Mouse (Mus musculus): ENCODE results near the gene Sigirr.

The Sigirr gene

GRCm38 (mm10) chr7:141048226-141049218 lies 51.9 kb downstream of the Sigirr start:
- in situ Hi-C loops (cut with MboI; ENCODE audit: low pct_unique_long_range_greater_than_20kb in 1 of 2, low sequenced_read_pairs in 2 of 2, unreplicated experiment in 1 of 2), result loop anchor here (5.0 kb wide), 1 partner anchor 36 kb away; the partner anchor contains the start of gene Ifitm3 (in 2 of the 2)

DNA sequence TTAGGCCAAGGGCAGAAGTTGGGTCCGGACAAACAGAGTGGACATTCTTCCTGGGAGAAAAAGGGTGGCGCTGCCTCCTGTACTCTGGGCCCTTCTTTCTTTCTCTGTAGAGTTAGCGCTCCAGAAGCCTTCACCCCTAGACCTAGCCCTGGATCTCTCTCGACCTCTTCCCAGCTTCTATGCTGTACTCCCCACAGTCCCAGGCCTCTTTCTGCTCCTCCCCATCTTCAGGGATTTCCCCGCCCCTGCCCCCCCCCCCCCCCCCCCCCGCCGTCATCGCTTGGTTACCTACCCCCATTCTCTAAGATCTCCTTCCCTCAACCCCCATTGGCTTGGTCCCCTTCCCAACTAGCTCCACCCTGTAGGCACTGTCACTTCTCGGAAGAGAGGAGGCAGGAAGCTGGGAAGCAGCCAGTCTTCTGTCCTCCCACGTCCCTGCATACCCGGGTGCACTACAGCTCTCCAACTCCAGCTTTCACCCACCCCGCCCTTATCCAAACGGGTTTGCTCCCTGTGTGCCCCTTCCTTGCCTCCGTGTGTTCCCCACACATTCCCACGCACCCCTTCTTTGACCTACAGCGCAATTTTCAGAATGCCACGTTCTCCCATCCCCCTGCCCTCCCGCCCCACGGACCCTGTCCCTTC lies 52.7 kb downstream of the Sigirr start:
- in situ Hi-C loops (cut with MboI; ENCODE audit: low pct_unique_long_range_greater_than_20kb in 1 of 2, low sequenced_read_pairs in 2 of 2, unreplicated experiment in 1 of 2), result loop anchor here (5.0 kb wide), 1 partner anchor 35 kb away; the partner anchor contains the start of gene Ifitm3 (in 2 of the 2)

GRCm38 (mm10) chr7:141046931-141047580 lies 53.3 kb downstream of the Sigirr start:
- in situ Hi-C loops (cut with MboI; ENCODE audit: low pct_unique_long_range_greater_than_20kb in 1 of 2, low sequenced_read_pairs in 2 of 2, unreplicated experiment in 1 of 2), result loop anchor here (5.0 kb wide), 1 partner anchor 35 kb away; the partner anchor contains the start of gene Ifitm3 (in 2 of the 2)

- in situ Hi-C loops (cut with MboI; ENCODE audit: low pct_unique_long_range_greater_than_20kb in 1 of 2, low sequenced_read_pairs in 2 of 2, unreplicated experiment in 1 of 2), result no loop called here
These were observed 57.8 kb downstream of the Sigirr start for GRCm38 (mm10) chr7:141042539-141042938.

- in situ Hi-C loops (cut with MboI; ENCODE audit: low pct_unique_long_range_greater_than_20kb in 1 of 2, low sequenced_read_pairs in 2 of 2, unreplicated experiment in 1 of 2), result no loop called here
These were observed 58.7 kb downstream of the Sigirr start for GRCm38 (mm10) chr7:141041661-141042060.

Measured in mouse embryonic stem cell (cell line).